16 mouse cellular contexts compared by ENCODE assay signal in genomic region chr19:28512475-28512874, GRCm38 (mm10).
"Had no signal": no experiment of that assay in that cellular context is flagged by ENCODE, and none has a peak within 500 bp of the region (broad histone marks: within the 10 kb centered on the region; RNA-seq: fewer than 3 reads in every experiment).

No protein-coding gene starts in this region.

- H3K4me2 ChIP-seq: liver, embryonic 12.5 days; lung, embryonic 14.5 days; midbrain, embryonic 11.5 days; midbrain, embryonic 15.5 days; neural tube, embryonic 12.5 days had no signal

- DNase-seq: kidney, adult 11 months; kidney, postnatal 10 days; left cerebral cortex, postnatal 4 days; lung, embryonic 14.5 days; lung, postnatal 10 days; lung, postnatal 4 days; retina, postnatal 1 day; right cerebral cortex, postnatal 25 days; thymus, adult 2 months; thymus, postnatal 25 days had no signal

- ATAC-seq: hindbrain, postnatal 0 days; liver, embryonic 12.5 days; midbrain, embryonic 15.5 days had no signal

- H3K9ac ChIP-seq: liver, embryonic 12.5 days; lung, embryonic 14.5 days; midbrain, embryonic 15.5 days; neural tube, embryonic 12.5 days had no signal

- H3K4me3 ChIP-seq: liver, embryonic 12.5 days; midbrain, embryonic 15.5 days; neural tube, embryonic 12.5 days had no signal

- H3K27ac ChIP-seq: hindbrain, postnatal 0 days; liver, embryonic 12.5 days; midbrain, embryonic 15.5 days; neural tube, embryonic 12.5 days; stomach, postnatal 0 days had no signal

- H3K9me3 ChIP-seq: liver, embryonic 12.5 days; midbrain, embryonic 15.5 days; neural tube, embryonic 12.5 days had no signal

- H3K27me3 ChIP-seq: liver, embryonic 12.5 days; midbrain, embryonic 15.5 days; neural tube, embryonic 12.5 days had no signal

- H3K36me3 ChIP-seq: liver, embryonic 12.5 days; midbrain, embryonic 15.5 days; neural tube, embryonic 12.5 days had no signal

- H3K4me1 ChIP-seq: liver, embryonic 12.5 days; midbrain, embryonic 15.5 days had no signal
